Mouse (Mus musculus) frontal cortex, postnatal 25 days (tissue): ENCODE results near the gene Trim15.

ENCODE experiments used
- DNase-seq, 2 experiments: peaks; one replicate each; pipeline ENCODE4 v3.0.0; 2022; ENCODE audit warnings: low spot score in 2 of 2

Gene Trim15

DNA sequence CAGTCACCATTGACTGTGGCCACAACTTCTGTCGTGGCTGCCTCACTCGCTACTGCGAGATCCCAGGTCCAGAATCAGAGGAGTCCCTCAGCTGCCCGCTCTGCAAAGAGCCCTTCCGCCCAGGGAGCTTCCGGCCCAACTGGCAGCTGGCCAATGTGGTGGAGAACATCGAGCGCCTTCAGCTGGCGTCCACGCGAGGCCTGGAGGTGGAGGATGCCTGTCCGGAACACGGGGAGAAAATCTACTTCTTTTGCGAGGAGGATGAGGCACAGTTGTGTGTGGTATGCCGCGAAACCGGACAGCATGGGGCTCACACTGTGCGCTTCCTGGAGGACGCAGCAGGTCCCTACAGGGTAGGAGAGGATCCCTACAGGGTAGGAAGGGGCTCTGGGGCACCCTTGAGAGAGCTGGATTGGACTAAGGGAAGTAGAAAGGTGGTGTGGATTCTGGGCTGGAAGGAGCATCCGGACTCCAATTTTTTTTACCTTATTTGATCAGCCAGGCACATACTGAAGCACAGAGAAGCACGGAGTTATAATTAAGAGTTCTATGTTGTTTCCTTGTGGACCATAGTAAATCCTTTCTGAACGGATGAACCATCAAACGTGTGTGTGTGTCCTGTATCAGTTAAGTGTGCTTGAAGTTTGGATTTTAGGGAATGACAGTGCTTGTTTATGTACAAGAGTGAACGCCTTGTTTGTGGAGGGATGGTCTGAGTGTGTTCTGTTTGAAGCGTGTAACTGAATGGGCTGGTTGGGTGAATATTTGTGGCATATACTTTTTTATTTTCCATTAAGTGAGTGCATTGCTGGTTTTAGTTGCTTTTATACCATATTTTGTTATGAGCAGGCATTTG, 3.2 kb upstream of the Trim15 start:
- no peak for DNase-seq

DNA sequence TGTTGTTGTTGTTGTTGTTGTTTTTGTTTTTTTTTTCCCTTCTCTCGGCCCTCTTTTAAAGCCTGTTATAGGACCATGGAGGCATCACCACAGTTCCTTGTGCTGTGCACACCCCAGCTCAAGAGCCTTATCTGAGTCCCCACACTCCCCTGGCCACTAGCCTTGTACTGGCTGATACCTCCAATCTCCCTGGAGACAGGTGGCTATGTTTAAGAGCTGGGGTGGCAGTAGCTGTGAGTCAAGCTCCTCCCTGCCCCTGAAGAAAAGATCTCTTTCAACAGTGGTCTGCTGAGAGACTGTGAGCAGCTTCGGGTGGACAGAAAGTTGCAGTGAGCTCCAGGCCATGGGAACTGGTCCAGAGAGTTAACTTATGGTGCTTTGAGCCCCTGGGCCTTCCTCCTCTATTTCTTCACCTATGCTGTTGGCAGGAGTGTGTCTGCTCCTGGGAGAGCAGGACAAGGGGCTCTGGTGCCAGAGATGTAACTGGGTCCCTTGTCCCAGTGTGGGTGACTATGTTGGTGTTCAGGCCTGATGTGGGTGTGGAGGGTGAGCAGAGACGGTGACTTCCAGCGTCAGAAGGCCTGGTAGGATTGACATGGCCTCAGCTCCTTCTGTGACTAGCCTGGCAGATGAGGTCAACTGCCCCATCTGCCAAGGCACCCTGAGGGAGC, 2.4 kb upstream of the Trim15 start, which contains the start of gene Trim10:
Gene Trim10, plus strand, starts transcription at position 291 of the 671 bp plus-strand sequence.
- DNase-seq, result no peak

DNA sequence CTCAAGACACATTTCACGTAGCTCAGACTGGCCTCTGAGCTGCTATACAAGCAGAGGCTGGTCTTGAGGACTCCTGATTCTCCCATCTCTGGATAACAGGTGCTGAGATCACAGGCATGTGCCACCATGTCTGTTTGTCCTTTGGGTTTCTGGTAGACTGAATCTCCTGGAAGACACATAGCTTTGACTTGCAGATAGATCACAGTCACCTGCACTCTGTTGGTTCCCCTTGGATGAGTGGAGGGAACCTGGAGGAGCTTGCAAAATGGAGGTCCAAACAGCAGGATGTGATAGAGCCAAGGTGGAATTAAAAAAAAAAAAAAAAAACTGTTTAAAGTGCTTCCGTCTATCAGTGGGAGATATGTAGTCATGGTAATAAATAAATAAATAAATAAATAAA, 1.8 kb upstream of the Trim15 start:
- no peak for DNase-seq

DNA sequence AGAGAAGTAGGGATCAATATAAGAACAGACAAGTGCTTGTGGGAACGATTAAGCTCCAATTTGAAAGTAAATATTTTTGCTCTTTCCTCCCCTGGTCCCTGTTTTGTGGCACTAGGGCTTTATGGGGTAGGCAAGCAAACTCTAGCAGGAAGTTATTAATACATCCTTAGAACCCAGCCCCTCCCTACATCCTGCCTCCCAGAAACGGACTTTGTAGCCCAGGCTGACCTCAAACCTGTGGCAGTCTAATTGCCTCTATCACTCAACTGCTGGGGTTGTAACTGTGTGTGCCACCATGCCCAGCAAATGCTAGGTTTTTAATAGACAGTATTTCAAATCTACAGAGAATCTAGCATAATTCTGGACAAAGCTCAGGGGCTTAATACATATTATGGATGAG, 5.3 kb downstream of the Trim15 start:
- no peak for DNase-seq

- no peak for DNase-seq
Observed at GRCm38 (mm10) chr17:36858181-36858580, 8.8 kb downstream of the Trim15 start.

- no peak for DNase-seq
Observed at GRCm38 (mm10) chr17:36856236-36856635, 10.8 kb downstream of the Trim15 start.

DNA sequence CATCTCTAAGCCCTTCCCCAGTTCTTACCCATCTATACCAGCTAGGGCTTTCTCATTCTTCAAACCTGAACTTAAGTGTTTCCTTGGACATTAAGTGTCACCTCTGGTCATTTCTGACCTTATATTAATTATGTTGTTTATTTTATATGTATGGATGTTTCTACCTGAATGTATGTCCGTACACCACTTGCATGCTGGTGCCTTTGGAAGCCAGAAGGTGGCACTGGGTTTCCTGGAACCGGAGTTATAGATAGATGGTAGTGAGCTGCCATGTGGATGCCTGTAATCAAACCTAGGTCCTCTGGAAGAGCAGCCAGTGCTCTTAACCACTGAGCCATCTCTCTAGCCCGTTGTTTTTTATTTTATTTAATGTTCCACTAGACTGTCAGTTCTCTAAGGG, 11.5 kb downstream of the Trim15 start:
- DNase-seq, result no peak

- DNase-seq, result no peak
Observed at GRCm38 (mm10) chr17:36851627-36852026, 15.4 kb downstream of the Trim15 start.

DNA sequence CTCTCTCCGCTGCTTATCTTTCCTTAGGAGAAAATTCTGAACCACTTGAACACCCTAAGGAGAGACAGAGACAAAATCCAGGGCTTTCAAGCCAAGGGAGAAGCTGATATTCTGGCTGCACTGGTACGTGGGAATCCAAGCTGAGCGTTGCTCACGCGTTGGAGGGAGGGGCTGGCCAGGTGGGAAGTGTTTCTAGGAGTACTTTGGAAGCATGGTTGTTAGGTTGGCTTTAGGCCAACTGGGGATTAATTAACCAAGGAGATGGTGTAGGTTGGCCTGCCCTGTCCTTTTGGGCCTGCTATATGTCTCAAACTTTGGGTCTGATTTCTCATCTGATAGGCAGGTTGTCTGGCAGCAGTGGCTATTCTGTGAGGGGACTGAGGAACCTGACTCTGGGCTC, 15.8 kb downstream of the Trim15 start:
- no peak for DNase-seq

DNA sequence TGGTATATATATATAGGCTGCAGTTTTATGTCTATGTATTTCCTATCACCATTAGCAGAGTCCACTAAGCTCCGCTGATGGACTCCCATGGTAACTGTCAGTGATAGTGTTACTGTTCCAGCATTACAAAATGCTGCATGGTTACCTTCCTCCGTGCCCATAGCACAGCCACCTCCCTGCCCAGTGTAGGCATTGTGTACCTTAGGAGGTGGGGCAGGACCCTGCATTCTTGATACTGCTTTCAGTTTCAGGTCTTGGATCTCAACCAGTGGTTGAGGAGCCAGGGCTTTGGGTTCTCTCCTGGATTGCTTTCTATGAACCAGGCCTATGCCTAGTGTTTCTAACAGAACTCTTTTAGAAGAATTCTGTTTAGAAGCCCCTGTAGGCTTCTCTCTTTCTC, 17.0 kb downstream of the Trim15 start:
- DNase-seq, result no peak

GRCm38 (mm10) chr17:36848911-36849310, 18.1 kb downstream of the Trim15 start:
- DNase-seq, result no peak

DNA sequence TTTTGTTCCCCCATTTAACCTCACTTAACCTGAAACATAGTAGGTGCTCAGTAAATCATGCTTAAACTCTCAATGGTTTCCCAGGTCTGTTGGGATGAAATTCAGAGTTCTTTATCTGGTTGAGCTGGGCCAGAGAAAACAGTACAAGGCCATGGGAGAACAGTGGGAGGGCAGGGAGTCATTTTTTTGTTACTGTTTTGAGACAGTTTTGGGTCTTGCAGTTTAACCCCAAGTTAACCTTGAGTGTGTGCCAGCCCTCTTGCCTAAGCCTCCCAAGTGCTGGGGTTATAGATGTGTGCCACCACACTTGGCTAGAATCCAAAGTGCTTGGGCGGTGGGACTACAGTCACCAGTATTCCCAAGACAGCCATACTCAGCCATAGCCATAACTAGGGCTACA, 22.3 kb downstream of the Trim15 start:
- no peak for DNase-seq

- DNase-seq, result no peak
Observed at GRCm38 (mm10) chr17:36844286-36844719, 22.7 kb downstream of the Trim15 start.

DNA sequence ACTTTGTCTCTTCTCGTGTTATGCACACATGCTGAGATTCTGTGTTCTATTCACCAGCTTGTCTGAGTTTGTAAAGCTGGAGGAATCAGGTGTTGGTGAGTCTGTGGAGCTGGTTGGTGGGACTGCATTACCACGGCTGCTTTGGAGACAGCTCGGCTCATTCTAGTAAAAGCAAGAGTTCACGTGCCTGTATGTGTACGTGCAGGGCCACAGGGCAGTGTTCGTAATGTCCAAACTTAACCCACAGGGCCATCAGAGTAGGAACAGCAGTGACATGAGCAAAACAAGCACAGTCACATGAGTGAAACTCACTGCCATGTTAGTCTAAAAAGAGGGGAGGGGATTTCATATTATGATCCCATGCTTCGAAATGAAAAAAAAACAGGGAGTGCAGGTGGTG, 23.3 kb downstream of the Trim15 start:
- no peak for DNase-seq

DNA sequence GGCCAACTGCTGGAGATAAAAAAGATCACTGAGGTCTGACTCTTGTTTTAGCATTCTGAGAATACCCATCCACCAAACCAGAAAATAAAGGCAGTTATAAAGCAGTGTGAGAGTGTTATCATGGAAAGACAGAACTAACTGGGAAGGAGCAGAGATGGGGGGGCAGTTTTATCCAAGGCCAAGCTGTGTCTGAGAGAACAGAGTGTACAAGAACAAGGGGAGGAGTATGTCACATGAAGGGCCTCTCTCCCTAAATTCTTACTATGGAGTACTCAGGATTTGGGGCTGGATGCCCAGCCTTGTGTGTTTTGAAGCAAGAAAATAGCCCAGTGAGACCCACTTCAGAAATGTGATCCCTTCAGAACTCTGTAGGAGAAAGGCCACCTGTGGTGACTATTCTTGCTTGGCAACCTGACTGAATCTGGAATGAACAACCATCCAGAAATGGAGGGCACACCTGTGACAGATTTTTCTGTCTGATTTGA, 26.0 kb downstream of the Trim15 start:
- no peak for DNase-seq

DNA sequence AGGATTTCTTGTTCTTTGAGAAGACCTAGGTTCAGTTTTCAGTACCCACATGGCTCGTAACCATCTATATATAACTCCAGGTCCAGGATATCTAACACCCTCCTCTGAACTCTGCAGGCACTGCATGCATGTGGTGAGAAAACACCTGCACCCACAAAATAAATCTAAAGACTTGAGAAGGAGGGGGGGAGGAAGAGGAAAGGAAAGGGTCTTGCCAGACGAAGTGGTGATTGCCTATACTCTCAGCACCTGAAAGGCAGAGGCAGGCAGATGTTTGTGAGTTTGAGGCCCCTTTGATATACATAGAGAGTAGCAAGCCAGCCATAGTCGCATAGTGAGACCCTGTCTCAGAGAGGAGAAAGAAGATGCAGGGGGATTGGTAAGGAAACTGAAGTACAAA, 27.1 kb downstream of the Trim15 start:
- no peak for DNase-seq

- DNase-seq, result no peak
Observed at GRCm38 (mm10) chr17:36839001-36839400, 28.0 kb downstream of the Trim15 start.

GRCm38 (mm10) chr17:36836874-36837647, 29.9 kb downstream of the Trim15 start, which contains the start of gene Trim26:
TSS of gene Trim26 (plus strand) at chr17:36837134.
- DNase-seq, result peak; percentile 94 to 97

DNA sequence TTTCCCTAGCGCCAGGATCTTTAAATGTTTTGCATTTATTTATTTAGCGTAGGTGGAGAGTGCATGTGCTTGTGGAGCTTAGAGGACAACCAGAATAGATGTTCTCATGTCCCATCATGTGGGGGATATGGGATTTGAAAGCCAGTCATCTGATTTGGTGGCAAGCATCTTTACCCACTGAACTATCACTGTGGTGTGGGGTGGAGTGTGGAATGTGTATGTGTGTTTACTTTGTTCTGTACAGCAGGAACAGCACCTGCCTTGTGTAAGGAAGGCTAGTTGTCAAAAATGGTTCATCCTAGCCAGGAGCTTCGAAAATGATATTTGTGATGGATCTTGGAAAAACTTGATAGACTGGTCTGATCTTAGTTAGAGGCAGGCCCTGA, 30.6 kb downstream of the Trim15 start:
- no peak for DNase-seq

DNA sequence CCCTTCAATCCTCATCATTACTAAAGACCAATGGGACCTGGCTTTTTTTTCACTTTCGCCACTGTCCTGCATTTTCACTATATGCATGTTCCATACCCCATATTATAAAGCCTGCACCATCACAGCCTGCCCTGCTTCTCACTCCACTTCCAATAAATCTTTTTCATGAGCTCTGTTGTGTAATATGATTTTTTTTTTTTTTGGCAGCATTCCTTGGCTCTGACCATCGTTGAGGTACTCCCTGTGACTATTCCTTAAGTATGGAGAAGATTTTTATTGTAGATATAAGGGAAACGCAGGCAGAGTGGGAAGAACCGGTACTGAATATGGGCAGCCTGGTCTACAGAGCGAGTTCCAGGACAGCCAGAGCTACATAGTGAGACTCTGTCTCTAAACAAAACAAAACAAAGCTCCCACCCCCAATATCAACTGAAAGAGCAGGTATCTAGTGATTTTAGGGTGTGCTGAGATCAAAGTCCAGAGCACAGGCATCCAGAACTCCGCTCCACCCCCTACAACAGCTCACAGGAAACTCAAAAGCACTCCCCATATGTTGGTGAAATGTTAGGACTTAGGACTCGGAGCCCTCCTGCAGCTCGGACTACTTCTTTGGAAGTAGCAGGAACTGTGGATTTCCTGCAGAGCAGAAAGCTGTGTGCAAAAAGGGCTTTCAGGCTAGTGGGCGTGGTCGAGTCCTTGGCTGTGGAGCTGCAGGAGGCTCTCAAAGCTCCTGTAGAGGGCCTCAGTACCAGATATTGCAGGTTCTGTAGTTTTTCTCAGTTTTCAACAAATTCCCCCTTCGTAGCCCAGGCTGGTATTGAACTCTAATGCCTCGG, 31.2 kb downstream of the Trim15 start:
- DNase-seq, result peak; percentile 20 to 34

- DNase-seq, result no peak
Observed at GRCm38 (mm10) chr17:36832694-36833093, 34.3 kb downstream of the Trim15 start.
